Mouse (Mus musculus) myocyte (in vitro differentiated cells): ENCODE results near the gene Kcne1. TPM values are rescaled to one million over a fixed set of nuclear protein-coding genes. Genes with fewer than 3 reads are reported as not detected.
A peak's percentile ranks its signal among the peaks of the same experiment; 100 is the strongest.

Experiments
- H3K27me3 ChIP-seq: one replicate; pipeline ENCODE4 v1.6.1; 2011; ENCODE audit not compliant: control insufficient read depth, insufficient read depth, insufficient read length
- H3K36me3 ChIP-seq: one replicate; pipeline ENCODE4 v1.6.1; 2011; ENCODE audit not compliant: control insufficient read depth, insufficient read depth
- H3K4me2 ChIP-seq: one replicate; pipeline ENCODE4 v1.6.1; 2011; ENCODE audit warnings: low read depth, control low read depth
- H3K4me3 ChIP-seq: one replicate; pipeline ENCODE4 v1.5.1; 2011; ENCODE audit warnings: mild to moderate bottlenecking, control low read depth, moderate library complexity
- H3K79me2 ChIP-seq: one replicate; pipeline ENCODE4 v1.6.1; 2011; ENCODE audit not compliant: control insufficient read depth, insufficient read depth
- H3ac ChIP-seq: one replicate; pipeline ENCODE4 v1.6.1; 2011; ENCODE audit not compliant: control insufficient read depth, insufficient read length
- CEBPB ChIP-seq: IDR thresholded peaks from 2 replicates; pipeline ENCODE4 v1.6.1; 2011; ENCODE audit warnings: mild to moderate bottlenecking, moderate library complexity; ENCODE audit not compliant: poor library complexity, insufficient read depth, severe bottlenecking
- E2F4 ChIP-seq: IDR thresholded peaks from one replicate; pipeline ENCODE4 v1.6.1; 2011; ENCODE audit warnings: mild to moderate bottlenecking, control low read depth, moderate library complexity; ENCODE audit not compliant: insufficient read depth
- MAX ChIP-seq: IDR thresholded peaks from one replicate; pipeline ENCODE4 v1.6.1; 2011; ENCODE audit warnings: low read depth, mild to moderate bottlenecking, control low read depth
- MYOD1 ChIP-seq, 3 experiments: IDR thresholded peaks; one replicate each; pipeline ENCODE4 v1.6.1; 2011; ENCODE audit warnings: control low read depth in 2 of 3, low read depth in 2 of 3, mild to moderate bottlenecking in 2 of 3, moderate library complexity in 1 of 3; ENCODE audit not compliant: insufficient read length in 2 of 3, control insufficient read depth in 1 of 3
- MYOG ChIP-seq, 3 experiments: IDR thresholded peaks; one replicate each; pipeline ENCODE4 v1.6.1; 2011; ENCODE audit warnings: control low read depth in 2 of 3, low read depth in 2 of 3, mild to moderate bottlenecking in 2 of 3; ENCODE audit not compliant: insufficient read length in 2 of 3, control insufficient read depth in 1 of 3, insufficient read depth in 1 of 3
- POLR2A ChIP-seq: IDR thresholded peaks from one replicate; pipeline ENCODE4 v1.6.1; 2011; ENCODE audit warnings: low read depth, mild to moderate bottlenecking, control low read depth, moderate library complexity; ENCODE audit not compliant: insufficient read length
- POLR2AphosphoS2 ChIP-seq: IDR thresholded peaks from one replicate; pipeline ENCODE4 v1.6.1; 2011; ENCODE audit warnings: low read depth, control low read depth; ENCODE audit not compliant: insufficient read length
- REST ChIP-seq: IDR thresholded peaks from one replicate; pipeline ENCODE4 v1.6.1; 2011; ENCODE audit warnings: mild to moderate bottlenecking, control low read depth, moderate library complexity; ENCODE audit not compliant: insufficient read depth, insufficient read length
- SRF ChIP-seq: IDR thresholded peaks from one replicate; pipeline ENCODE4 v1.6.1; 2011; ENCODE audit warnings: low read depth; ENCODE audit not compliant: control insufficient read depth, insufficient read length
- TCF12 ChIP-seq: IDR thresholded peaks from one replicate; pipeline ENCODE4 v1.6.1; 2011; ENCODE audit warnings: mild to moderate bottlenecking, control low read depth; ENCODE audit not compliant: poor library complexity, insufficient read depth, severe bottlenecking
- TCF3 ChIP-seq: IDR thresholded peaks from one replicate; pipeline ENCODE4 v1.6.1; 2011; ENCODE audit warnings: low read depth, control low read depth; ENCODE audit not compliant: insufficient read length
- USF1 ChIP-seq: IDR thresholded peaks from one replicate; pipeline ENCODE4 v1.6.1; 2011; ENCODE audit warnings: low read depth, mild to moderate bottlenecking, control low read depth, moderate library complexity
- polyA plus RNA-seq: library from polyadenylated mRNA; unstranded; fragments of >200 nt; fragmentation: generic; extraction: Trizol; gene quantifications from one replicate; pipeline ENCODE4 v1.2.1, GENCODE M21; 2012; ENCODE audit warnings: missing spikeins

Gene Kcne1
- polyA plus RNA-seq, 1 experiment, result not detected

GRCm38 (mm10) chr16:92307947-92308346 is 51.3 kb downstream of the Kcne1 start:
- H3K79me2 ChIP-seq, result no peaks in the 10 kb centered on the region
- H3K4me3 ChIP-seq, result no peak overlapping the region
- TF ChIP-seq REST (no peak), TCF12 (no peak)
- no peak overlapping the region for H3K4me2 ChIP-seq
- peaks cover 7% of the 10 kb centered on the region for H3K36me3 ChIP-seq
- H3ac ChIP-seq, result no peak overlapping the region
- no peaks in the 10 kb centered on the region for H3K27me3 ChIP-seq

- Histone ChIP-seq H3K79me2 (no peaks in the 10 kb centered on the region), H3K27me3 (no peaks in the 10 kb centered on the region), H3K4me2 (no peak overlapping the region), H3K4me3 (no peak overlapping the region), H3ac (no peak overlapping the region), H3K36me3 (peaks cover 7% of the 10 kb centered on the region)
- TF ChIP-seq TCF3, result no peak
- TF ChIP-seq CEBPB, result no peak
- no peak for TF ChIP-seq MYOG (IDR thresholded peaks at IDR 0.05; ENCODE audit: control insufficient read depth in 1 of 3, insufficient read depth in 1 of 3, insufficient read length in 2 of 3, low read depth in 2 of 3)
- TF ChIP-seq SRF, result no peak
- TF ChIP-seq TCF12, result no peak
- no peak for TF ChIP-seq POLR2A
- no peak for TF ChIP-seq MAX
- TF ChIP-seq POLR2AphosphoS2, result no peak
- TF ChIP-seq USF1, result no peak
- TF ChIP-seq REST, result no peak
- TF ChIP-seq E2F4, result no peak
- no peak for TF ChIP-seq MYOD1 (IDR thresholded peaks at IDR 0.05; ENCODE audit: control insufficient read depth in 1 of 3, insufficient read length in 2 of 3, low read depth in 2 of 3)
Measured at GRCm38 (mm10) chr16:92305519-92305918, 53.7 kb downstream of the Kcne1 start.

GRCm38 (mm10) chr16:92302506-92302905 is 56.8 kb downstream of the Kcne1 start:
- H3K79me2 ChIP-seq, result no peaks in the 10 kb centered on the region
- H3K4me2 ChIP-seq, result peak overlapping the region; percentile 94
- TF ChIP-seq REST (no peak), CEBPB (no peak), POLR2AphosphoS2 (no peak), MYOG (IDR thresholded peaks at IDR 0.05; ENCODE audit: control insufficient read depth in 1 of 3, insufficient read depth in 1 of 3, insufficient read length in 2 of 3, low read depth in 2 of 3) (no peak), TCF3 (no peak), MYOD1 (IDR thresholded peaks at IDR 0.05; ENCODE audit: control insufficient read depth in 1 of 3, insufficient read length in 2 of 3, low read depth in 2 of 3) (no peak), POLR2A (no peak), MAX (no peak), TCF12 (no peak), SRF (no peak), USF1 (no peak), E2F4 (no peak)
- H3ac ChIP-seq, result no peak overlapping the region
- no peaks in the 10 kb centered on the region for H3K27me3 ChIP-seq
- peak overlapping the region; percentile 88 for H3K4me3 ChIP-seq
- H3K36me3 ChIP-seq, result peaks cover 6% of the 10 kb centered on the region

- H3K36me3 ChIP-seq, result peaks cover under 1% of the 10 kb centered on the region
- TF ChIP-seq MYOG (IDR thresholded peaks at IDR 0.05; ENCODE audit: control insufficient read depth in 1 of 3, insufficient read depth in 1 of 3, insufficient read length in 2 of 3, low read depth in 2 of 3), result peak; percentile 53 to 97 (median 92)
- no peak for TF ChIP-seq POLR2AphosphoS2
- no peak for TF ChIP-seq SRF
- peak; percentile 57 for TF ChIP-seq TCF12
- TF ChIP-seq POLR2A, result no peak
- TF ChIP-seq USF1, result no peak
- TF ChIP-seq CEBPB, result no peak
- TF ChIP-seq TCF3, result peak; percentile 45
- no peak for TF ChIP-seq E2F4
- no peak for TF ChIP-seq MAX
- TF ChIP-seq REST, result no peak
- TF ChIP-seq MYOD1 (IDR thresholded peaks at IDR 0.05; ENCODE audit: control insufficient read depth in 1 of 3, insufficient read length in 2 of 3, low read depth in 2 of 3), result peak; percentile 89 to 94 (median 93)
- H3K27me3 ChIP-seq, result no peaks in the 10 kb centered on the region
- peak overlapping the region; percentile 94 for H3K4me2 ChIP-seq
- H3K4me3 ChIP-seq, result peak overlapping the region; percentile 88
- peak overlapping the region; percentile 14 for H3ac ChIP-seq
- H3K79me2 ChIP-seq, result no peaks in the 10 kb centered on the region
Measured at GRCm38 (mm10) chr16:92301989-92302388, 57.3 kb downstream of the Kcne1 start.

GRCm38 (mm10) chr16:92301412-92301806 is 57.9 kb downstream of the Kcne1 start:
- H3ac ChIP-seq, result peak overlapping the region; percentile 14
- H3K79me2 ChIP-seq, result no peaks in the 10 kb centered on the region
- no peaks in the 10 kb centered on the region for H3K36me3 ChIP-seq
- no peak for TF ChIP-seq REST
- no peak for TF ChIP-seq MAX
- no peak for TF ChIP-seq E2F4
- H3K4me3 ChIP-seq, result peak overlapping the region; percentile 88
- peak overlapping the region; percentile 94 for H3K4me2 ChIP-seq
- H3K27me3 ChIP-seq, result peaks cover 5% of the 10 kb centered on the region
